Mouse (Mus musculus): ENCODE measurements around the gene Arhgdib.

DNA sequence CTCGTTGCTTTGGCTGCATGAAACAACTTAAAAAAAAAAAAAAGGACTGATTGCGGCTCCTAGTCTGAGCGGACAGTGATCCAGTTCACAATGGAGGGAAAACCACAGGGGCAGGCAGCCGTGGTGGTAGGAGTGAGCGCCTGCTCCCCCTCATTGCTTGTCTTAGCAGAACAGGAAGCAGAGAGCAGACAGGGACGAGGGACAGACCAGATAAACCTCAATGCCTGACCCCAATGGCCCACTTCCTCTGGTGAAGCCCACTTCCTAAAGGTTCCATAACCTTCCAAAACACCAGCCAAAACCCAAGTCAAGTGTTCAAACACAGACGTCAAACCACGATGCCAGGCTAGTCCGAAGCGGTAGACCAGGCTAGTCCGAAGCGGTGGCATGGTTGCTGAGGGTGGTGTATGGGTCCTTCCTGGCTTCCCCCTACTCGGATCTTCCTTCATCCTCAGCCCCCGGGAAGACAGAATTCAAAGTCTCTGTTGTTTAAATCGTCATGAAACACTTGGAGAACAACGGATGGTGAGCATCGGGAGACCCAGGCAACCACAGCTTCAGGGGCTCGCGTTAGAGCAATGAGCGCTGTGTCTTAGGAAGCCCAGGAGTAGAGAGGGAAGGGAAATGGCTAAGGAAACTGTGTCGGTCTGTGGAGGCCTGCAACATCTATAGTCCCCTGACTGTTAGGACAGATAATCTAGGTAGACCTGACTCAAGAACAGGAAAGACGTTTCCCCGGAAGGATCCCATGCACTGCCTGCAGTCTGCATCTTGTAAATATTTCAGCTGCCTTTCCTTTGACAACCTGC lies 37.8 kb upstream of the Arhgdib start:
- no peak for TF ChIP-seq POLR2A (IDR thresholded peaks at IDR 0.05; ENCODE audit: borderline replicate concordance, extremely low read depth, insufficient read depth, insufficient read length, poor library complexity, severe bottlenecking)
- TF ChIP-seq CTCF (IDR thresholded peaks at IDR 0.05; ENCODE audit: borderline replicate concordance, extremely low read depth, insufficient read depth, insufficient read length), result no peak
